In genomic region chr9:64784841-64785240, GRCm38 (mm10) we compare ENCODE assay signal across 10 mouse cellular contexts. TPM values are rescaled to one million over a fixed set of nuclear protein-coding genes. Genes with fewer than 3 reads are reported as not detected.
A peak's percentile ranks its signal among the peaks of the same experiment; 100 is the strongest.
DNase-seq lines count a peak whose midpoint lies in the region; ATAC-seq and TF ChIP-seq lines count a peak whose summit lies in the region.
"Had no signal": no experiment of that assay in that cellular context is flagged by ENCODE, and none has a peak within 500 bp of the region (broad histone marks: within the 10 kb centered on the region; RNA-seq: fewer than 3 reads in every experiment).

No protein-coding gene starts in this region.

- no peak overlapping the region for H3K27ac ChIP-seq in hindbrain, embryonic 10.5 days
- H3K27ac ChIP-seq in hindbrain, embryonic 13.5 days = no peak overlapping the region
- H3K27ac ChIP-seq in gastrocnemius, adult 2 months = no peak overlapping the region
- H3K27ac ChIP-seq: midbrain, embryonic 12.5 days had no signal

- H3K27me3 ChIP-seq in hindbrain, embryonic 10.5 days (ENCODE audit: insufficient read depth, poor library complexity, severe bottlenecking) = no peaks in the 10 kb centered on the region
- H3K27me3 ChIP-seq in hindbrain, embryonic 13.5 days = no peaks in the 10 kb centered on the region
- H3K27me3 ChIP-seq: embryonic facial prominence, embryonic 13.5 days; midbrain, embryonic 12.5 days had no signal

- 36% methylated on average over 4 of the region's 4 CpGs for WGBS in hindbrain, embryonic 10.5 days
- 34% methylated on average over 4 of the region's 4 CpGs for WGBS in hindbrain, embryonic 13.5 days
- 32% methylated on average over 4 of the region's 4 CpGs for WGBS in large intestine, adult 2 months

- no peaks in the 10 kb centered on the region for H3K36me3 ChIP-seq in hindbrain, embryonic 10.5 days
- no peaks in the 10 kb centered on the region for H3K36me3 ChIP-seq in hindbrain, embryonic 13.5 days
- H3K36me3 ChIP-seq: embryonic facial prominence, embryonic 13.5 days; midbrain, embryonic 12.5 days had no signal

- no peaks in the 10 kb centered on the region for H3K9me3 ChIP-seq in hindbrain, embryonic 10.5 days
- H3K9me3 ChIP-seq in hindbrain, embryonic 13.5 days = no peaks in the 10 kb centered on the region
- H3K9me3 ChIP-seq: embryonic facial prominence, embryonic 13.5 days; midbrain, embryonic 12.5 days had no signal

- intact Hi-C loops in gastrocnemius, adult 2 months (cut with DNase I) = no loop called here

- no peak overlapping the region for H3K4me2 ChIP-seq in hindbrain, embryonic 13.5 days
- H3K4me2 ChIP-seq: embryonic facial prominence, embryonic 13.5 days; midbrain, embryonic 12.5 days had no signal

- H3K4me3 ChIP-seq in hindbrain, embryonic 10.5 days = no peak overlapping the region
- no peak overlapping the region for H3K4me3 ChIP-seq in hindbrain, embryonic 13.5 days
- H3K4me3 ChIP-seq in gastrocnemius, adult 2 months = no peak overlapping the region
- H3K4me3 ChIP-seq: embryonic facial prominence, embryonic 13.5 days; midbrain, embryonic 12.5 days had no signal

- no peaks in the 10 kb centered on the region for H3K4me1 ChIP-seq in hindbrain, embryonic 10.5 days (replicated peaks)
- no peaks in the 10 kb centered on the region for H3K4me1 ChIP-seq in hindbrain, embryonic 13.5 days (replicated peaks)
- H3K4me1 ChIP-seq: midbrain, embryonic 12.5 days had no signal

- DNase-seq in hindbrain, embryonic 10.5 days (ENCODE audit: low spot score) = peak; percentile 68
- peak; percentile 80 for DNase-seq in CD4-positive helper T cell, adult 2 months (ENCODE audit: low read depth, low spot score)
- peak; percentile 75 for DNase-seq in adrenal gland, adult 8-10 months
- DNase-seq in gastrocnemius, adult 2 months = peak; percentile 74
- peak; percentile 29 for DNase-seq in large intestine, adult 2 months (ENCODE audit: low read depth, low spot score)
- peak; percentile 88 for DNase-seq in naive thymus-derived CD4-positive, alpha-beta T cell, adult 2 months (ENCODE audit: low read depth)
- DNase-seq in thymus, postnatal 4 days = peak; percentile 89

- peak; percentile 84 for TF ChIP-seq CTCF in gastrocnemius, adult 2 months (IDR thresholded peaks at IDR 0.05)

- no peak overlapping the region for H3K9ac ChIP-seq in hindbrain, embryonic 13.5 days
- H3K9ac ChIP-seq: embryonic facial prominence, embryonic 13.5 days; midbrain, embryonic 12.5 days had no signal

- no peak for ATAC-seq in hindbrain, embryonic 13.5 days (ENCODE audit: low FRiP score)

RNA-seq across cellular contexts. Expression of gene Dennd4a, which starts 26.3 kb away (rescaled TPM):
- polyA plus RNA-seq in hindbrain, embryonic 10.5 days (2016; fragmentation: Nextera tagmentation; extraction: Ambion mirVana) = 8.0 and 8.8 TPM in 2 replicates
- polyA plus RNA-seq in hindbrain, embryonic 13.5 days (2015; fragmentation: Nextera tagmentation; extraction: Ambion mirVana) = 9.4 and 10.0 TPM in 2 replicates
- 10 to 100 TPM; 15.1 to 42.4 (median 29.1) TPM for total RNA-seq in adrenal gland, adult 8-10 months (2022)
- 1 to 10 TPM; 2.7 to 3.8 TPM for total RNA-seq in gastrocnemius, adult 2 months (2021)
- polyA plus RNA-seq in large intestine, adult 2 months (2012; rRNA removed) = 3.5 and 3.8 TPM in 2 replicates

RNA-seq across cellular contexts. Expression of gene Rab11a, which starts 47.3 kb away (rescaled TPM):
- 290 and 299 TPM in 2 replicates for polyA plus RNA-seq in hindbrain, embryonic 10.5 days (2016; fragmentation: Nextera tagmentation; extraction: Ambion mirVana)
- polyA plus RNA-seq in hindbrain, embryonic 13.5 days (2015; fragmentation: Nextera tagmentation; extraction: Ambion mirVana) = 381 and 422 TPM in 2 replicates
- total RNA-seq in adrenal gland, adult 8-10 months (2022) = 100 to 1,000 TPM; 231 to 285 (median 262) TPM
- 10 to 100 TPM; 87.7 to 96.7 TPM for total RNA-seq in gastrocnemius, adult 2 months (2021)
- polyA plus RNA-seq in large intestine, adult 2 months (2012; rRNA removed) = 174 and 187 TPM in 2 replicates

Comparison
In these comparisons a context has a peak if more than half of its experiments do, and no peak if none do; other contexts are left out.
1. DNase-seq: peak in every context shown above with its lines; median percentile 89 in thymus, postnatal 4 days; 88 in naive thymus-derived CD4-positive, alpha-beta T cell, adult 2 months; 80 in CD4-positive helper T cell, adult 2 months; 75 in adrenal gland, adult 8-10 months; 74 in gastrocnemius, adult 2 months; 68 in hindbrain, embryonic 10.5 days; 29 in large intestine, adult 2 months.